Mouse (Mus musculus) megakaryocyte-erythroid progenitor cell, adult 5-6 weeks (primary cell): ENCODE results near the gene Tcea3. TPM values are rescaled to one million over a fixed set of nuclear protein-coding genes. Genes with fewer than 3 reads are reported as not detected.

ENCODE experiments used
- ATAC-seq: replicated peaks from 2 replicates; pipeline ENCODE4 v1.8.0; 2016; ENCODE audit warnings: mild to moderate bottlenecking, inconsistent platforms; ENCODE audit not compliant: severe bottlenecking, poor library complexity, low FRiP score, low TSS enrichment
- total RNA-seq, 2 experiments: library from RNA; stranded (forward) in 1 of 2; stranded (reverse) in 1 of 2; fragments of 200-1000, 215-1000 nt in 1 of 2; fragments of >200 nt in 1 of 2; fragmentation: Nextera tagmentation in 1 of 2; gene quantifications; 2 replicates each; pipeline ENCODE4 v1.2.3; 2014 to 2017

Gene Tcea3
- total RNA-seq, 2 experiments from 2014 or later, result not detected

- ATAC-seq, result peak; percentile 99
Measured at GRCm38 (mm10) chr4:136310229-136311041, 62.9 kb downstream of the Tcea3 start, which contains the start of gene Hnrnpr. Hnrnpr (plus strand) TSS chr4:136310942.

DNA sequence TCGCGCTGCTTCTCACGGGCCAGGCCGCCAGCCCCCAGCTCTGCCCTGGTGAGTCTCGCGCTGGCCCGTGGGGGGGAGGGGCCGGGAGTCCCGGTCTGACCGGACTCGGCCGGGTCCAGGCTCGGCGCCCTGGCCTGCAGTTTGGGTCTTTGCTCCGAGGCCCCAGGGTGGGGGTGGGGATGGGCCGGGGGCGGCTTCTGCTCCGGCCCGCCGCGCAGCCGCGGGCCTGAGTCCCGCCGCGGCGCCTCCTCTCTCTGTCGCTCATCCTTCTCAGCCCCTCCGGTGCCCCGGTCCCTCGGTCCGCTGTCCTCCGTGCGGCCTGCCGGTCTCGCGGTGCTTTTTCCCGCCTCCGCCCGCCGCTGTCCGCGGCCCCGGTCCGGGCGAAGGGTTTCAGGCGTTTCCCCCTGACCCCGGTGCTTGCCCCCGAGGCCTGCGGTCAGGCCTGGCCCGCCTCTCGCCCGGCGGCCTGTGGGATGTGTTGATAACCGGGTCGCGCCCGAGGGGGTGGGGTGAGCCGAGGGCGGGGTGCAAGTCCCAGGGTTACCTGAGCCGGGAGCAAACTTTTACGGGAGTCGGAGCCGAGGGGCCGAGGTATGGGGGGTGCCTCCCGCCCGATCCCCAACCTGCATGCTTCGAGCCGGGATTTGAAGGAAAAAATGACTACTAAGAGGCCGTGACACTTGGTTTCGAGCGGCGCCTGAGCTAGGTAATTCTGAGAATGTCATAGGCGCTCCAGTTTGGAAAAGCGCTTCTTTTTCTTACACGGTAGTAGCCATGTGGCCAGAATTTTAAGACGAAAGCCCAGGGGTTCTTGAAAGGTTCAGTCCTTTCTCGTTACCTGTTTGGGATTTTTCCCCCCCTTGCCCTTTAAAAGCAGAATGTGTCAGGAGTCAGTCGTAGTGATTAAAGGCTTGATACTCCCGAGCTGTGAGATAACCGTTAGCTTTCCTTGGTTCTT, 63.8 kb downstream of the Tcea3 start:
- peak; percentile 35 for ATAC-seq

GRCm38 (mm10) chr4:136312616-136313015, 65.1 kb downstream of the Tcea3 start:
- no peak for ATAC-seq

DNA sequence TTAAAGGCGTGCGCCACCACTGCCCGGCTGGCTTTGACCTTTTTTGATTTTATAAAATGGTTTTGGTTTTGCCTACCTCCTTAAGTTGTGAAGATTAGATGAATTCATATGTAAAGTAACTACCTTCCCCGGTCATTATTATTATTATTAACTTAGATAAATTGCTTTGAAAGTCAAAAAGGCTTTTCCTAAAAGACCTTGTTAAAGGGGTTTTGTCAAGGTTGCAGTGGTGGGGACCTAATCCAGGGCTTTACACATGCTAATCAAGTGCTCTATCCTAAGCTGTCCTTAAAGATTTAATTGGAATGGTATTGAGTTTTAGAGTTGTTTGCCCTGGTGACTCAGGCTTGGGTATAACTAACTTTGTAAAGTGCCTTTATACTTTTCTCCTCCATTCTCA, 70.1 kb downstream of the Tcea3 start:
- ATAC-seq, result no peak

GRCm38 (mm10) chr4:136320016-136320415, 72.5 kb downstream of the Tcea3 start:
- ATAC-seq, result no peak

- ATAC-seq, result no peak
Measured at GRCm38 (mm10) chr4:136324226-136324625, 76.7 kb downstream of the Tcea3 start.

Other genes starting within 250 kb of the Tcea3 start
- gene Eloa, start 226.0 kb upstream of the Tcea3 start, total RNA-seq (2014; fragmentation: Nextera tagmentation), result 41.0 and 41.3 TPM in 2 replicates
- gene Eloa, start 226.0 kb upstream of the Tcea3 start, total RNA-seq (2017), result 48.9 and 51.8 TPM in 2 replicates
- gene Rpl11, start 194.3 kb upstream of the Tcea3 start, total RNA-seq (2014; fragmentation: Nextera tagmentation), result 1,812 and 1,837 TPM in 2 replicates
- gene Rpl11, start 194.3 kb upstream of the Tcea3 start, total RNA-seq (2017), result 1,215 and 1,345 TPM in 2 replicates
- gene Id3, start 104.2 kb upstream of the Tcea3 start, total RNA-seq (2014; fragmentation: Nextera tagmentation), result 1.5 and 7.8 TPM in 2 replicates
- 1.9 and 3.1 TPM in 2 replicates for gene Id3, start 104.2 kb upstream of the Tcea3 start, total RNA-seq (2017)
- gene E2f2, start 75.3 kb upstream of the Tcea3 start, total RNA-seq (2014; fragmentation: Nextera tagmentation), result 11.1 and 17.0 TPM in 2 replicates
- gene E2f2, start 75.3 kb upstream of the Tcea3 start, total RNA-seq (2017), result 4.5 and 10.2 TPM in 2 replicates
- gene Asap3, start 41.4 kb upstream of the Tcea3 start, total RNA-seq (2014; fragmentation: Nextera tagmentation), result not detected in 2 replicates
- not detected in 2 replicates for gene Asap3, start 41.4 kb upstream of the Tcea3 start, total RNA-seq (2017)
- gene Zfp46, start 37.0 kb downstream of the Tcea3 start, total RNA-seq (2014; fragmentation: Nextera tagmentation), result 7.3 and 9.4 TPM in 2 replicates
- 8.0 and 9.0 TPM in 2 replicates for gene Zfp46, start 37.0 kb downstream of the Tcea3 start, total RNA-seq (2017)
- gene Hnrnpr, start 63.2 kb downstream of the Tcea3 start, total RNA-seq (2014; fragmentation: Nextera tagmentation), result 101 and 115 TPM in 2 replicates
- 218 and 222 TPM in 2 replicates for gene Hnrnpr, start 63.2 kb downstream of the Tcea3 start, total RNA-seq (2017)
- gene Htr1d, start 175.8 kb downstream of the Tcea3 start, total RNA-seq (2014; fragmentation: Nextera tagmentation), result not detected in 2 replicates
- gene Htr1d, start 175.8 kb downstream of the Tcea3 start, total RNA-seq (2017), result not detected in 2 replicates
- not detected in 2 replicates for gene 6030445D17Rik, start 214.5 kb downstream of the Tcea3 start, total RNA-seq (2014; fragmentation: Nextera tagmentation)
- 1.2 TPM in 1 of 2 replicates, not detected in the other for gene 6030445D17Rik, start 214.5 kb downstream of the Tcea3 start, total RNA-seq (2017)
- gene Luzp1, start 222.0 kb downstream of the Tcea3 start, total RNA-seq (2014; fragmentation: Nextera tagmentation), result 4.0 and 13.9 TPM in 2 replicates
- 2.3 and 3.7 TPM in 2 replicates for gene Luzp1, start 222.0 kb downstream of the Tcea3 start, total RNA-seq (2017)